Mouse (Mus musculus): Measurements from ENCODE around the gene Trim25. TPM values are rescaled to one million over a fixed set of nuclear protein-coding genes. Genes with fewer than 3 reads are reported as not detected.
"Not testable (repeated sequence)": the region's sequence is repeated elsewhere in the genome, so short reads cannot be mapped to it uniquely, and the experiment has no call there.

Gene Trim25
- polyA plus RNA-seq, 1 experiment = 2.5 TPM

GRCm38 (mm10) chr11:88996427-88996826 is 2.7 kb upstream of the Trim25 start:
- no peak overlapping the region for H3K27ac ChIP-seq (ENCODE audit: insufficient read depth, low read length)
- WGBS = 54% methylated on average over 7 of the region's 7 CpGs
- H3K27me3 ChIP-seq (ENCODE audit: control insufficient read depth, insufficient read depth, low read length) = no peaks in the 10 kb centered on the region
- no peak overlapping the region for H3K4me3 ChIP-seq (replicated peaks; ENCODE audit: insufficient read depth, low read depth, low read length)
- TF ChIP-seq CTCF (IDR thresholded peaks at IDR 0.05; ENCODE audit: borderline replicate concordance, insufficient read depth, low read depth, low read length) = no peak
- TF ChIP-seq POLR2A (IDR thresholded peaks at IDR 0.05; ENCODE audit: borderline replicate concordance, insufficient read depth, low read length) = no peak
- DNase-seq = no peak
- no peaks in the 10 kb centered on the region; the same call in 1 of the 2 replicates for H3K4me1 ChIP-seq (ENCODE audit: control insufficient read depth, insufficient read depth, low read length)

- DNase-seq; H3K4me1 ChIP-seq (ENCODE audit: control insufficient read depth, insufficient read depth, low read length): not testable (repeated sequence)
Observed at GRCm38 (mm10) chr11:88997343-88997742, 1.8 kb upstream of the Trim25 start.

GRCm38 (mm10) chr11:88998406-88998805 is 770 bp upstream of the Trim25 start:
- DNase-seq = no peak
- H3K4me3 ChIP-seq (replicated peaks; ENCODE audit: insufficient read depth, low read depth, low read length) = no peak overlapping the region
- WGBS = 38% methylated on average over 3 of the region's 3 CpGs
- no peak overlapping the region for H3K27ac ChIP-seq (ENCODE audit: insufficient read depth, low read length)
- no peaks in the 10 kb centered on the region for H3K27me3 ChIP-seq (ENCODE audit: control insufficient read depth, insufficient read depth, low read length)
- no peak for TF ChIP-seq POLR2A (IDR thresholded peaks at IDR 0.05; ENCODE audit: borderline replicate concordance, insufficient read depth, low read length)
- TF ChIP-seq CTCF (IDR thresholded peaks at IDR 0.05; ENCODE audit: borderline replicate concordance, insufficient read depth, low read depth, low read length) = no peak
- H3K4me1 ChIP-seq (ENCODE audit: control insufficient read depth, insufficient read depth, low read length) = no peaks in the 10 kb centered on the region

More at GRCm38 (mm10) chr11:88997343-88997742, 1.8 kb upstream of the Trim25 start:
- not testable (repeated sequence) for H3K27ac ChIP-seq (ENCODE audit: insufficient read depth, low read length); H3K4me3 ChIP-seq (replicated peaks; ENCODE audit: insufficient read depth, low read depth, low read length); H3K27me3 ChIP-seq (ENCODE audit: control insufficient read depth, insufficient read depth, low read length)
- 87% methylated on average over 5 of the region's 5 CpGs for WGBS

GRCm38 (mm10) chr11:88999723-89000526 is 749 bp downstream of the Trim25 start:
- Histone ChIP-seq H3K27ac (ENCODE audit: insufficient read depth, low read length) (no peak overlapping the region), H3K4me1 (ENCODE audit: control insufficient read depth, insufficient read depth, low read length) (no peaks in the 10 kb centered on the region), H3K27me3 (ENCODE audit: control insufficient read depth, insufficient read depth, low read length) (no peaks in the 10 kb centered on the region), H3K4me3 (replicated peaks; ENCODE audit: insufficient read depth, low read depth, low read length) (no peak overlapping the region)
- no peak for DNase-seq
- 51% methylated on average over 33 of the region's 33 CpGs for WGBS
- TF ChIP-seq CTCF (IDR thresholded peaks at IDR 0.05; ENCODE audit: borderline replicate concordance, insufficient read depth, low read depth, low read length) = no peak
- TF ChIP-seq POLR2A (IDR thresholded peaks at IDR 0.05; ENCODE audit: borderline replicate concordance, insufficient read depth, low read length) = no peak

GRCm38 (mm10) chr11:89000527-89000819 is 1.3 kb downstream of the Trim25 start:
- H3K27me3 ChIP-seq (ENCODE audit: control insufficient read depth, insufficient read depth, low read length) = no peaks in the 10 kb centered on the region
- H3K4me3 ChIP-seq (replicated peaks; ENCODE audit: insufficient read depth, low read depth, low read length) = no peak overlapping the region
- H3K4me1 ChIP-seq (ENCODE audit: control insufficient read depth, insufficient read depth, low read length) = no peaks in the 10 kb centered on the region
- H3K27ac ChIP-seq (ENCODE audit: insufficient read depth, low read length) = no peak overlapping the region
- DNase-seq = no peak
- TF ChIP-seq CTCF (IDR thresholded peaks at IDR 0.05; ENCODE audit: borderline replicate concordance, insufficient read depth, low read depth, low read length) (no peak), POLR2A (IDR thresholded peaks at IDR 0.05; ENCODE audit: borderline replicate concordance, insufficient read depth, low read length) (no peak)

GRCm38 (mm10) chr11:89001569-89001968 is 2.4 kb downstream of the Trim25 start:
- no peak overlapping the region for H3K4me3 ChIP-seq (replicated peaks; ENCODE audit: insufficient read depth, low read depth, low read length)
- 85% methylated on average over 7 of the region's 7 CpGs for WGBS

GRCm38 (mm10) chr11:89002068-89002467 is 2.9 kb downstream of the Trim25 start:
- DNase-seq = no peak
- no peak overlapping the region for H3K27ac ChIP-seq (ENCODE audit: insufficient read depth, low read length)
- H3K4me1 ChIP-seq (ENCODE audit: control insufficient read depth, insufficient read depth, low read length) = no peaks in the 10 kb centered on the region
- no peaks in the 10 kb centered on the region for H3K27me3 ChIP-seq (ENCODE audit: control insufficient read depth, insufficient read depth, low read length)
- TF ChIP-seq POLR2A (IDR thresholded peaks at IDR 0.05; ENCODE audit: borderline replicate concordance, insufficient read depth, low read length) = no peak
- TF ChIP-seq CTCF (IDR thresholded peaks at IDR 0.05; ENCODE audit: borderline replicate concordance, insufficient read depth, low read depth, low read length) = no peak
- H3K4me3 ChIP-seq (replicated peaks; ENCODE audit: insufficient read depth, low read depth, low read length) = no peak overlapping the region
- 73% methylated on average over 5 of the region's 5 CpGs for WGBS

More at GRCm38 (mm10) chr11:89001569-89001968, 2.4 kb downstream of the Trim25 start:
- H3K27me3 ChIP-seq (ENCODE audit: control insufficient read depth, insufficient read depth, low read length) = no peaks in the 10 kb centered on the region
- no peak overlapping the region for H3K27ac ChIP-seq (ENCODE audit: insufficient read depth, low read length)
- DNase-seq = no peak
- no peaks in the 10 kb centered on the region for H3K4me1 ChIP-seq (ENCODE audit: control insufficient read depth, insufficient read depth, low read length)
- TF ChIP-seq CTCF (IDR thresholded peaks at IDR 0.05; ENCODE audit: borderline replicate concordance, insufficient read depth, low read depth, low read length) (no peak), POLR2A (IDR thresholded peaks at IDR 0.05; ENCODE audit: borderline replicate concordance, insufficient read depth, low read length) (no peak)

- 29% methylated on average over 5 of the region's 5 CpGs for WGBS
- Histone ChIP-seq H3K4me3 (replicated peaks; ENCODE audit: insufficient read depth, low read depth, low read length) (no peak overlapping the region), H3K4me1 (ENCODE audit: control insufficient read depth, insufficient read depth, low read length) (no peaks in the 10 kb centered on the region), H3K27ac (ENCODE audit: insufficient read depth, low read length) (no peak overlapping the region), H3K27me3 (ENCODE audit: control insufficient read depth, insufficient read depth, low read length) (no peaks in the 10 kb centered on the region)
- no peak for DNase-seq
- TF ChIP-seq POLR2A (IDR thresholded peaks at IDR 0.05; ENCODE audit: borderline replicate concordance, insufficient read depth, low read length) = no peak
- no peak for TF ChIP-seq CTCF (IDR thresholded peaks at IDR 0.05; ENCODE audit: borderline replicate concordance, insufficient read depth, low read depth, low read length)
Observed at GRCm38 (mm10) chr11:89002621-89003020, 3.4 kb downstream of the Trim25 start.
